Mouse (Mus musculus) lung, embryonic 14.5 days (tissue): ENCODE measurements at regions not wholly inside any gene's neighbourhood (a gene's known extent, or its start where the extent isn't known, plus 50 kb on each side); places are given as distances from the start of the nearest gene placed in this dataset.
A peak's percentile ranks its signal among the peaks of the same experiment; 100 is the strongest.

Experiments used
- ATAC-seq: fragments of 200-750 bp; cut with Nextera tagmentation; 2 replicates; pipeline ENCODE4 v1.8.0; 2017; ENCODE audit warnings: mild to moderate bottlenecking, moderate TSS enrichment, moderate library complexity; ENCODE audit not compliant: insufficient read depth
- DNase-seq: peaks from one replicate; pipeline ENCODE4 v3.0.0-alpha.2; 2015
- H3K27ac ChIP-seq: fragments of 300-500 bp; sonication (generic); 2 replicates; pipeline ENCODE4 v1.5.1; 2014; ENCODE audit warnings: low read depth, mild to moderate bottlenecking, moderate library complexity
- H3K27me3 ChIP-seq: fragments of 300-500 bp; sonication (generic); 2 replicates; pipeline ENCODE4 v1.6.1; 2014; ENCODE audit warnings: low read length, control low read depth; ENCODE audit not compliant: insufficient read depth
- H3K36me3 ChIP-seq: fragments of 300-500 bp; sonication (generic); 2 replicates; pipeline ENCODE4 v1.6.1; 2014; ENCODE audit warnings: control low read depth; ENCODE audit not compliant: insufficient read depth
- H3K4me1 ChIP-seq: fragments of 300-500 bp; sonication (generic); 2 replicates; pipeline ENCODE4 v1.6.1; 2014; ENCODE audit warnings: antibody characterized with exemption, control low read depth; ENCODE audit not compliant: insufficient read depth
- H3K4me2 ChIP-seq: fragments of 300-500 bp; sonication (generic); 2 replicates; pipeline ENCODE4 v1.6.1; 2014; ENCODE audit warnings: mild to moderate bottlenecking
- H3K4me3 ChIP-seq: fragments of 300-500 bp; sonication (generic); 2 replicates; pipeline ENCODE4 v1.5.1; 2014; ENCODE audit warnings: low read depth, low read length
- H3K9ac ChIP-seq: fragments of 300-500 bp; sonication (generic); 2 replicates; pipeline ENCODE4 v1.6.1; 2014
- H3K9me3 ChIP-seq: fragments of 300-500 bp; sonication (generic); 2 replicates; pipeline ENCODE4 v1.6.1; 2016; ENCODE audit warnings: low read depth, low read length, control low read depth
- CTCF ChIP-seq: IDR thresholded peaks from 2 replicates; pipeline ENCODE4 v1.5.1; 2016; ENCODE audit warnings: antibody characterized with exemption, low read depth
- WGBS: fragments of 180-500 bp; shearing (Covaris S2); extraction: QIAGEN DNeasy Blood & Tissue Kit; methylation state at CpG from one replicate; pipeline ENCODE4 v1.1.7; 2014; 5-methylcytosine and 5-hydroxymethylcytosine counted together

DNA sequence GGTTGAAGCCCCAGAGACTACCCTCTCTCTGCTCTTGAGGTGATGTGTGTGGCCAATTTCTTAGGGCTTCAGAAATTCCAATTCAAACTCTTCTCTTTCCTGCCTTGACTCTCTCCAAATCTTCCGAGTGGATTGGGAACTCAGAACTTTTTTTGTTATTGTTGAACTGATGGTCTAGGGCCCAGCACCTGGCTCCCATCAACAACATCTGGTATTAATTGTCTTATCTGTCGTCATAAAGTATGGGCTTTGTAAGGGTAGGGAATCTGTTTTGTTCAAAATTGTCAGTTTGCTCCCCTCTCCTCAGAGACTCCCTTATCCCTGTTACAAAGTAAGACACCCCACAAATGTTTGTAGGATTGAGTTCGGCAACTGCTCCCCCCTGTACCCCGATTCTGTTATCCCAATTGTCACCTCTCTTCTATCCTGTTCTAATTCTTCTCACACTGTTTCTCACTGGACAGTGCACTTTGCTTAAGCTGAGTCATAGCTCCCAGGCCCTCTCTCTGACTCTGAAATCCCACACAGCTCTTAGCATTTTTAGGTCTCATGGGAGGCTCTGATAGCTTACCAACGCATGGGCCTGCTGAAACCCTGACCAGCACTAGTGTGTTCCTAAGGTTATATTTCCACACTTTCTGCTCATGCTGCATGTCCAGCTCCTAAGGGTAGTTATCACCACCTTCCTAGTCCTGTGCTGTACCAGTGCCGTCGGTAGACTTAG is 478.9 kb downstream of the Ccdc171 start:
- ATAC-seq, result no peak
- no peaks in the 10 kb centered on the region for H3K36me3 ChIP-seq
- no peaks in the 10 kb centered on the region for H3K27me3 ChIP-seq
- no peaks in the 10 kb centered on the region for H3K4me1 ChIP-seq
- no peak overlapping the region for H3K27ac ChIP-seq
- no peak overlapping the region for H3K4me2 ChIP-seq
- H3K4me3 ChIP-seq, result no peak overlapping the region
- WGBS, result 62% methylated on average over 7 of the region's 7 CpGs
- DNase-seq, result no peak
- no peaks in the 10 kb centered on the region for H3K9me3 ChIP-seq
- H3K9ac ChIP-seq, result no peak overlapping the region
- no peak for TF ChIP-seq CTCF

DNA sequence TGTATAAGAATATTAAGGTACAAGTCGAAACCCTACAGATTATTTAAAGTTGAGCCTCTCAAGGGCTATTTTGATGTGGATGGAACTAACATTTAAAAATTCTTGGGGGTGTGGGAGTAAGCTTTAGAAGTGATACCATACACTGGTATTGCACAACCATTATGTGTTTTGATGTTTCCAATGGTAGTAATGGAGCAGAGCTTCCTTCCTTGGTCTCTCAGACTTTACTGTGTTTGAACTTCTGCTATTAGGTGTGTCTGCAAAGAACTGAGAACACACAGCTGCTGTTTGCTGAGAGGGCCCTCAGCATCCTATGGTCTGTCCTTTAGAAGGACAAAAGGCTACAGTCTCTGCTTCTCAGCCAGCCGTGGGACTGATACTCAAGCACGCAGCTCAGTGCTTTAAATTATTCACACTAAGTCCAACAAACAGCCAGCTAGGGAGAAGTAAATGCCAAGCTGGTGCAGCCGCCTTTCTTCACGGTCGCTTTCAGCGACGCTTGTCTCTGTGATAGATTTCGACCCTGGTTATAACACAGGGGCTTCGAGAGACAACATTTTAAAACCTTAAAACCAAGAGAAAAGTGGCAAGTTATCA is 479.5 kb downstream of the Ccdc171 start:
- no peak overlapping the region for H3K4me2 ChIP-seq
- H3K4me3 ChIP-seq, result no peak overlapping the region
- TF ChIP-seq CTCF, result no peak
- no peaks in the 10 kb centered on the region for H3K36me3 ChIP-seq
- no peaks in the 10 kb centered on the region for H3K4me1 ChIP-seq
- H3K9ac ChIP-seq, result no peak overlapping the region
- H3K27me3 ChIP-seq, result no peaks in the 10 kb centered on the region
- DNase-seq, result no peak
- no peak overlapping the region for H3K27ac ChIP-seq
- WGBS, result 51% methylated on average over 10 of the region's 10 CpGs
- no peaks in the 10 kb centered on the region for H3K9me3 ChIP-seq
- no peak for ATAC-seq

DNA sequence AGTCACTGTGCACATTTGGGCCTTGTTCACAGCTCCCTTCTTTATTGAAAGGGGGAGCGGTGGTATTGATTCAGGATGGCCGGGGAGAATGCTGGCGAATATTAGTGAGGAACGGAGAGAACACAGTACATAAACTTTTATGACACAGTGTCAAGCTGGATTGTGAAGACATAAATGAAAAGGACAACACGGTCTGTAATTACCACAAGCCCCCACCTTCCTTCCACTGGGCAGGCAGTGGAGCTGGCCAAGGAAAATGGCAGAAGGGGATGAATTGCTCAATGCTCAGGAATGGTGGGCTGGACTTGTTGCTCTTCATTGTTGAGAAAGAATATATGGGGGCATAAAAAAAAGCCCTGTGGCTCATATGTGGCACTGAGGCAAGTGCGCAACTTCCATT is 486.6 kb downstream of the Ccdc171 start:
- Histone ChIP-seq H3K9ac (no peak overlapping the region), H3K27me3 (no peaks in the 10 kb centered on the region), H3K4me2 (no peak overlapping the region), H3K36me3 (no peaks in the 10 kb centered on the region), H3K4me3 (no peak overlapping the region), H3K9me3 (no peaks in the 10 kb centered on the region), H3K27ac (no peak overlapping the region), H3K4me1 (no peaks in the 10 kb centered on the region)
- DNase-seq (no peak), ATAC-seq (no peak)
- 93% methylated on average over 6 of the region's 6 CpGs for WGBS
- TF ChIP-seq CTCF, result no peak

DNA sequence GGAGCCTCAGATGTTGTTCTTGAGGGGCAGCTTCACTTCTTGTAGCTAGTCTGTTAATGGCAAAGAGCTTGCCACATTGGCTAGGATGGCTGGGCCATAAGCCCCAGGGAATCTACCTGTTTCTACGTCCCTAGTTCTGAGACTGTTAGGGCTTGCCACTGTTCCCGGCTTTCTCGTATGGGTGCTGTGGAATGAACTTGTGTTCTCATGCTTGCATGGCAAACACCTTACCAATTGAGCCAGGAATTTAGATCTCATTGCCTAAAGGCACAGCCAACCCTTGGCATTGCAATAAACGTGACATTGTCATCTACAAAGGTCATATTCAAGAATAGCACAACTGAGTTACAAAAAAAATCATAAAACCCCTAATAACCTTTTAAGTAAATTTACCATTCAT is 489.8 kb downstream of the Ccdc171 start:
- H3K4me1 ChIP-seq, result peaks cover 18% of the 10 kb centered on the region
- no peak overlapping the region for H3K27ac ChIP-seq
- 92% methylated on average over 4 of the region's 4 CpGs for WGBS
- no peak for TF ChIP-seq CTCF
- H3K27me3 ChIP-seq, result no peaks in the 10 kb centered on the region
- no peak for ATAC-seq
- H3K36me3 ChIP-seq, result no peaks in the 10 kb centered on the region
- no peak overlapping the region for H3K9ac ChIP-seq
- H3K9me3 ChIP-seq, result no peaks in the 10 kb centered on the region
- no peak for DNase-seq
- no peak overlapping the region for H3K4me2 ChIP-seq
- no peak overlapping the region for H3K4me3 ChIP-seq

DNA sequence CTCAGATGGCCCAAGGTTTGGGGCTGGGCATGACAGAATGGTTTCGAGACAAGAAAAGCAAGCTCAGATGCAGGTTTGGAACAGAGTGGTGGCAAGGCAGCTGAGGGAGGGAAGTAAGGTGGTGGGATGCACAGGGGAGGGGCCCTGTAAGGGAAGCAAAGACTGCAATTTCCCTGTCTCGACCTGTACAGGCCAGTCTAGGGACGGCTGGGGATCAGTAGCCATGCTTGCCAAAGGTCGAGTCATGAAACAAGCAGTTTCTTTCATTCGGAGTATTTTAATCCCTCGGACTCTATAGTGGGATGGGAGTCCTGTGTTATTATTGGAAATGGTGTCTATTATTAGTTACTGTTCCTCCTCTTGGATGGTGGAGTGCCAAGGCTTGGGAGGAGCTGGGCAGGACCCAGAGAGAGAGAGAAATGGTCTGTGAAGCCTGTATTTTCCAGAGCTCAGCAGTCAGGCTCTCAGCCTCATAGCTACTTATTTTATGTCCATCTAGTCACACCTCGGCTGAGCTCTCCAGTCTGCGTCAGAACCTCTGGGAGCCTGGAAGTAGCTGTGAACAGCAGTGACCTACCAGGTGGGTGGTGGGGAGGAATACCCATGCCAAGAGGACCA is 490.3 kb downstream of the Ccdc171 start:
- Histone ChIP-seq H3K27ac (no peak overlapping the region), H3K27me3 (no peaks in the 10 kb centered on the region), H3K36me3 (no peaks in the 10 kb centered on the region), H3K9me3 (no peaks in the 10 kb centered on the region), H3K4me3 (no peak overlapping the region), H3K4me2 (no peak overlapping the region), H3K9ac (no peak overlapping the region), H3K4me1 (peaks cover 21% of the 10 kb centered on the region)
- WGBS, result 58% methylated on average over 8 of the region's 8 CpGs
- TF ChIP-seq CTCF, result no peak
- no peak for ATAC-seq
- DNase-seq, result peak; percentile 57

DNA sequence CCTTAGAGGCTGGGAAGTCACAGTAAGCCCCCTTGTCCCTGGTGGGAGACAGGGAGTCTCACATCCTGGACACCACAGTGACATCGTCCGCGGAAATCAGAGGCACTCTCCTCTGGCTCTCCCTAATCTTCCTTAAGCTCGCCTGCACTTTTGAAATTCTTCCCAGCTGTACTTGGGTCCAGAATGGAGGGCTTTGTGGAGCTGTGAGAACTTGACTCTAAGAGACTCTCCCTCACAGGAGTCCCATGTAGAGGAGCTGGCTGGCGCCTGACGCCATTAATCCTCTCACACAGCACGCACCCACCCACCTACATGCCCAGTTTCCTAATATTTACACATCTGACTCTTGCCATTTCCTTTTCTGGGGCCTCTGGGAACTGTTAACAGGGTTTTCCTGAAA is 492.8 kb downstream of the Ccdc171 start:
- WGBS, result 43% methylated on average over 7 of the region's 7 CpGs
- no peak for TF ChIP-seq CTCF
- ATAC-seq, result peak; percentile 44; the same call in 1 of the 2 replicates

DNA sequence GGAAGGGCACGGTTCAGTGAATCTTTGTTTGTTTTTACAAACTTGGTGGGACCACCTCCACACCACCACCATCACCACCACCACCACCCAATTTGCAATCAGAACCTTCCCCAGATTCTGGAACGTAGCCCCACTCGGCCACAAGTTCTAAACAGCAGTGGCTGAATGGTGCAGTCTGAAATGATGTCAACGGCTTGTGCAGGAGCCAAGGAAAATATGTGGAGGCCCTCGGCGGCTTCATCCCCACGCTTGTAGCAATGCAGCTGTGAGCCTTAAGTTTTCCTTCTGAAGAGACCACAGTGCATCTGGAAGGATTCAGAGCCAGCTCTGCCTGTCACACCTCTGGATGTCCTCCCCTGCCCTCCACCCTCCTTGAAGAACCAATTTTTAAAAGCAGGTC is 493.4 kb downstream of the Ccdc171 start:
- ATAC-seq (peak; percentile 75), DNase-seq (peak; percentile 84)
- 23% methylated on average over 7 of the region's 7 CpGs for WGBS
- H3K4me2 ChIP-seq, result no peak overlapping the region
- no peaks in the 10 kb centered on the region for H3K9me3 ChIP-seq
- no peaks in the 10 kb centered on the region for H3K27me3 ChIP-seq
- H3K27ac ChIP-seq, result peak overlapping the region; percentile 69
- H3K4me3 ChIP-seq, result no peak overlapping the region
- peaks cover 21% of the 10 kb centered on the region for H3K4me1 ChIP-seq
- TF ChIP-seq CTCF, result no peak
- no peak overlapping the region for H3K9ac ChIP-seq
- H3K36me3 ChIP-seq, result no peaks in the 10 kb centered on the region

More for the DNA sequence above, 492.8 kb downstream of the Ccdc171 start:
- peak overlapping the region; percentile 69 for H3K27ac ChIP-seq
- no peak overlapping the region for H3K4me3 ChIP-seq
- no peaks in the 10 kb centered on the region for H3K9me3 ChIP-seq
- DNase-seq, result peak; percentile 59
- no peaks in the 10 kb centered on the region for H3K27me3 ChIP-seq
- H3K9ac ChIP-seq, result no peak overlapping the region
- H3K4me1 ChIP-seq, result peaks cover 21% of the 10 kb centered on the region
- no peaks in the 10 kb centered on the region for H3K36me3 ChIP-seq
- no peak overlapping the region for H3K4me2 ChIP-seq
